Mouse (Mus musculus) lung, postnatal 0 days (tissue): Measurements from ENCODE around the gene Gm4353. TPM values are rescaled to one million over a fixed set of nuclear protein-coding genes. Genes with fewer than 3 reads are reported as not detected.

Experiments
- ATAC-seq: fragments of 200-750 bp; cut with Nextera tagmentation; 2 replicates; pipeline ENCODE4 v1.8.0; 2017; ENCODE audit warnings: moderate library complexity
- DNase-seq: peaks from one replicate; pipeline ENCODE4 v3.0.0-alpha.2; 2016; ENCODE audit warnings: low spot score
- H3K27ac ChIP-seq: fragments of 300-500 bp; sonication (generic); 2 replicates; pipeline ENCODE4 v1.5.1; 2014; ENCODE audit warnings: antibody characterized with exemption, mild to moderate bottlenecking, low read length, mixed read lengths
- H3K27me3 ChIP-seq: fragments of 300-500 bp; sonication (generic); replicated peaks from 2 replicates; pipeline ENCODE4 v1.6.1; 2014; ENCODE audit warnings: low read length, mixed read lengths; ENCODE audit not compliant: insufficient read depth
- H3K36me3 ChIP-seq: fragments of 300-500 bp; sonication (generic); 2 replicates; pipeline ENCODE4 v1.6.1; 2014; ENCODE audit warnings: low read length, mixed read lengths; ENCODE audit not compliant: insufficient read depth
- H3K4me1 ChIP-seq: fragments of 300-500 bp; sonication (generic); 2 replicates; pipeline ENCODE4 v1.6.1; 2014; ENCODE audit warnings: antibody characterized with exemption, low read depth, low read length, mixed read lengths; ENCODE audit not compliant: insufficient read depth
- H3K4me2 ChIP-seq: fragments of 300-500 bp; sonication (generic); replicated peaks from 2 replicates; pipeline ENCODE4 v1.6.1; 2014; ENCODE audit warnings: low read depth, mild to moderate bottlenecking, low read length, moderate library complexity, mixed read lengths
- H3K4me3 ChIP-seq: fragments of 300-500 bp; sonication (generic); 2 replicates; pipeline ENCODE4 v1.5.1; 2014; ENCODE audit warnings: low read depth, low read length
- H3K9ac ChIP-seq: fragments of 300-500 bp; sonication (generic); replicated peaks from 2 replicates; pipeline ENCODE4 v1.6.1; 2014; ENCODE audit warnings: low read depth, mild to moderate bottlenecking
- H3K9me3 ChIP-seq: fragments of 300-500 bp; sonication (generic); 2 replicates; pipeline ENCODE4 v1.6.1; 2016; ENCODE audit warnings: low read length, mixed read lengths
- CTCF ChIP-seq: IDR thresholded peaks from 2 replicates; pipeline ENCODE4 v1.5.1; 2016; ENCODE audit warnings: antibody characterized with exemption, mild to moderate bottlenecking
- EP300 ChIP-seq: IDR thresholded peaks from 2 replicates; pipeline ENCODE4 v1.6.1; 2016; ENCODE audit warnings: antibody characterized with exemption, mild to moderate bottlenecking, control low read depth
- WGBS: fragments of 180-500 bp; shearing (Covaris S2); extraction: QIAGEN DNeasy Blood & Tissue Kit; methylation state at CpG from one replicate; pipeline ENCODE4 v1.1.7; 2014; 5-methylcytosine and 5-hydroxymethylcytosine counted together
- polyA plus RNA-seq: library from polyadenylated mRNA; unstranded; fragments of >200 nt; fragmentation: Nextera tagmentation; extraction: Ambion mirVana; gene quantifications from 2 replicates; pipeline ENCODE4 v1.2.1, GENCODE M21; 2015

Gene Gm4353
- polyA plus RNA-seq, 1 experiment from 2014 or later: 0.85 TPM

DNA sequence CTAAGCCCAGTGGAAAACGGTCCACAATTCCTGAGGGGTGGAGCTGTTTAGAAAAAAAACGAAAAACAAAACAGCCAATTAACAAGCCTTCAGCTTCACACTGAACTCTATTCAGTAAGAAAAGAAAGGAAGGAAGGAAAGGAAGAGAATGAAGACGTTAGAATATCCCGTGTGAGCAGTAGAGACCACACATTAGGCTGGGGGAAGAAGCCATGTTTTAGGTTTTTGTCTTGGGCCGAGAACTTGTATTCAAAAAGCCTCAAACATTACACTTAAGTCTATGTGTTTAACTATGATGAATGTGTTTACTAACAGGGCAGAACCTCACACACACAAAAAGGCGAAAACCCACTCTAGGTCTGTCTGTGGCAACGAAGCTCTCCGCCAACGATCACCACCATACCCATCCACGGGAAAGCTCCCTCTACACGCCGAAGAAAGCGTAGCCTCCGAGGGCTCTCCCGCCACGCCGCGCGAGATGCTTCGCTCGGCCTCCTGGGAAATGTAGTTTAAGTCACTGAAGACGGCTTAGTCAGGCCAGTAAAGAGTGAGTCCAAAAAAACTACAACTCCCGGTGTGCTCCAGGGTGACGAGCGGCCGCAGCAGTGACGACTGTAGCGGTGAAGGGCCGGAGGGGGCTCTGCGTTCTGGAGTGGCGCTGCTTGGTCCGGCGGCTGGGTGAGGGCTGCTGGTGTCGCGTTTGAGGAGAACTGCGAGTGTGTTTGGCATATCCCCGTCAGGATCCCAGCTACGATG is 8.5 kb upstream of the Gm4353 start:
- Histone ChIP-seq H3K4me1 (0 out of 2 replicates have a peak, but pooled peaks cover 5% of the 10 kb centered on the region), H3K27me3 (no peaks in the 10 kb centered on the region), H3K9me3 (no peaks in the 10 kb centered on the region), H3K36me3 (no peaks in the 10 kb centered on the region), H3K27ac (peak overlapping the region; percentile 88), H3K4me3 (peak overlapping the region; percentile 54), H3K4me2 (peak overlapping the region; percentile 63), H3K9ac (peak overlapping the region; percentile 77)
- TF ChIP-seq CTCF (peak; percentile 69), EP300 (no peak)
- peak; percentile 99 for DNase-seq
- peak; percentile 100 for ATAC-seq
- under 1% methylated on average over 38 of the region's 38 CpGs for WGBS

DNA sequence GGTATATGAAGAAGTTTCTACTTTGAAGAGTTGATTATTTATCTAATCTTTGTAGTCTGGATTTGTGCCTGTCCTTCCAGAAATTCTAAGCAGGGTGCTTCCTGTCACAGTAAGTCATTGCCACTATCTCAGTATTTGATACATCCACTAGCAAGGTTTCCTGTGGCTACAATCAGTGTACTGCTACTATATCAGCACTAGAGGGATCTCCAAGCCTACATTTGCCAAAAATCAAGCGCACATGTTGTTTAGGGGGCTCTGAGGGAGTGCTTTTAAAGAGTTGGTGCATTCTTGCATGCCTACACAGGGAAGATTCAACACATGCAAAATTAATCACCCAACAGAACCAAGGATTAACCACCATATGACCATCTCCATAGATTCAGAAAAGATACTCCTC is 23.7 kb downstream of the Gm4353 start:
- H3K4me2 ChIP-seq: no peak overlapping the region
- H3K4me3 ChIP-seq: no peak overlapping the region
- H3K4me1 ChIP-seq: no peaks in the 10 kb centered on the region
- 48% methylated on average over 1 of the region's 1 CpGs for WGBS
- H3K36me3 ChIP-seq: no peaks in the 10 kb centered on the region
- DNase-seq (no peak), ATAC-seq (no peak)
- no peaks in the 10 kb centered on the region for H3K27me3 ChIP-seq
- TF ChIP-seq EP300 (no peak), CTCF (peak; percentile 37)
- H3K9me3 ChIP-seq: no peaks in the 10 kb centered on the region
- H3K9ac ChIP-seq: no peak overlapping the region
- H3K27ac ChIP-seq: no peak overlapping the region

DNA sequence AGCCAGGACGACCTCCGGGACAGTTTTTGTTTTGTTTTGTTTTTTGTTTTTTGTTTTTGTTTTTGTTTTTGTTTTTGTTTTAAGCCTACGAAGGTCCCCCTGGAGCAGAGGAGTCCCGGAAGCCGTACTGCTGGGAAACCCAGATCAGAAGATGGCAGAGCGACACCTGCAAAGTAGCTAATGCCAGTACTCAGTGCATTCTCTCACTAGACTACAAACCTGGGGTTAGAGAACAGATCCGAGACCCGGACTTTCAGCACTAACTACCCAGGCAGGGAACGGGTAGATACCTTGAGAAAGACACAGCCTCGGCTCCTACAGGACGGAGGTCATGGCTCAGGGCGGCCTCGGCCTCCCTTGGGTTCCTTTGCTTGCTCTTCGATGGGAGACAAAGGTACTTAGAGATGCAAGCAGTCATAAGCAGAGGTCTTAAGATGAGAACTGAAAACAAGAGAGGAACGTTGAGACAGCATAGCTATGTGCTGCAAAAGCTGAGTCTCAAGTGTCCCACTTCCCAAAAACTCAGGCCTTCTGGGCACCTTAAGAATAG is 43.9 kb downstream of the Gm4353 start:
- H3K9ac ChIP-seq: no peak overlapping the region
- H3K27me3 ChIP-seq: peaks cover 24% of the 10 kb centered on the region
- H3K4me1 ChIP-seq: 0 out of 2 replicates have a peak, but pooled peaks cover 4% of the 10 kb centered on the region
- WGBS: 28% methylated on average over 15 of the region's 15 CpGs
- ATAC-seq (no peak), DNase-seq (no peak)
- no peak for TF ChIP-seq CTCF
- no peak for TF ChIP-seq EP300
- H3K4me3 ChIP-seq: peak overlapping the region; percentile 41; the same call in 1 of the 2 replicates
- H3K9me3 ChIP-seq: no peaks in the 10 kb centered on the region
- H3K27ac ChIP-seq: no peak overlapping the region
- no peaks in the 10 kb centered on the region for H3K36me3 ChIP-seq
- peak overlapping the region; percentile 85 for H3K4me2 ChIP-seq

GRCm38 (mm10) chr7:116039538-116040466 is 44.6 kb downstream of the Gm4353 start:
- TF ChIP-seq EP300 (no peak), CTCF (peak; percentile 95)
- Histone ChIP-seq H3K27ac (no peak overlapping the region), H3K9ac (no peak overlapping the region), H3K4me3 (peak overlapping the region; percentile 41), H3K27me3 (peaks cover 29% of the 10 kb centered on the region), H3K9me3 (no peaks in the 10 kb centered on the region), H3K36me3 (no peaks in the 10 kb centered on the region), H3K4me1 (0 out of 2 replicates have a peak, but pooled peaks cover 4% of the 10 kb centered on the region), H3K4me2 (peak overlapping the region; percentile 85)
- DNase-seq: peak; percentile 91
- under 1% methylated on average over 48 of the region's 48 CpGs for WGBS
- peak; percentile 87 for ATAC-seq

DNA sequence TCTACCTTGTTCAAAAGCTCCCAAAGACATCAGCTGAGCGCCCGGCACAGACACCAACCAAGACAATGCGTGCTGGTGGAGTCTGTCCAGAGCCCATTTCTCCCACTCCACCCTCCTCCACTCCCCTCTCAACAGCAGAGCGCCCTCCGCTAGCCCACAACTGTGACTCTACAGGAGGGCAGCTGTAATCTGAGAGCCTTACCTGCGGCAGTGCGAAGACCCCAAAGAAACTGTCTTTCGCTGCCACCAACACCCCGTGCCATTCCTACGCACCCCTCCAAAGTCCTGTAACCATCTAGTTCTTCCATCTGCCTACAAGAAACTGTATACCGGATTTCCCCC is 45.3 kb downstream of the Gm4353 start, which contains the start of gene 1110004F10Rik:
Gene 1110004F10Rik, plus strand, starts transcription at position 202 of the 342 bp plus-strand sequence.
- Histone ChIP-seq H3K4me2 (peak within 1 kb of the TSS; percentile 85), H3K4me3 (peak within 1 kb of the TSS; percentile 41), H3K9ac (no peak within 1 kb of the TSS), H3K9me3 (no peaks in the 10 kb centered on the region), H3K4me1 (0 out of 2 replicates have a peak, but pooled peaks cover 5% of the 10 kb centered on the region), H3K27me3 (peaks cover 30% of the 10 kb centered on the region), H3K27ac (no peak within 1 kb of the TSS), H3K36me3 (no peaks in the 10 kb centered on the region)
- no peak for ATAC-seq
- DNase-seq: no peak
- TF ChIP-seq CTCF: no peak
- 1% methylated on average over 11 of the region's 11 CpGs for WGBS

DNA sequence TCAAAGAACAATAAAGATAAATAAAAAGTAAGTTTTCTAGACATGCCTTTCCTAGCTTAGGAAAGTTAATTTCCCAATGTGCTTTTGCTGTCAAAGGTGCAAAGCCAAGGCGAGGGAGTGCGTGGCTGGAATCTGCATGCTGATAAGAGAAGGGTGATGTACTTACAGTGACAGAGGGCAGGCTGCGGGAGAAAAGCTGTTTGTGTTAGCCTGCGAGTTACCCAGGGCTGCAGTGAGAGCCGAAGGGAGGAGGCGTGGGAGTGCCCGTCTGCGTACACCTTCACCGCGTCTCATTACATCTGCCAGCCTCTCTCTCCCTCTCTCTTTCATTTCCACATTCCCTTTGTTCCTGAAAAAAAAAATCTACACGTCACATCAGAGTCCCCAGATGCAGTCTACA is 45.9 kb downstream of the Gm4353 start, which contains the start of gene Sox6:
Gene Sox6, minus strand, starts transcription at position 286 of the 400 bp plus-strand sequence.
- Histone ChIP-seq H3K27ac (no peak within 1 kb of the TSS), H3K36me3 (no peaks in the 10 kb centered on the region), H3K4me1 (0 out of 2 replicates have a peak, but pooled peaks cover 8% of the 10 kb centered on the region), H3K4me3 (peak within 1 kb of the TSS; percentile 41), H3K9me3 (no peaks in the 10 kb centered on the region), H3K27me3 (peaks cover 30% of the 10 kb centered on the region), H3K9ac (no peak within 1 kb of the TSS), H3K4me2 (peak within 1 kb of the TSS; percentile 85)
- WGBS: 5% methylated on average over 11 of the region's 11 CpGs
- DNase-seq (peak; percentile 25), ATAC-seq (no peak)
- TF ChIP-seq CTCF (no peak), EP300 (no peak)
